Mouse (Mus musculus): ENCODE results near the gene Dock7. TPM values are rescaled to one million over a fixed set of nuclear protein-coding genes. Genes with fewer than 3 reads are reported as not detected.
"Not testable (repeated sequence)": the region's sequence is repeated elsewhere in the genome, so short reads cannot be mapped to it uniquely, and the experiment has no call there.

Gene Dock7
- total RNA-seq, 2 experiments from 2014 or later, result 120 to 140 TPM

DNA sequence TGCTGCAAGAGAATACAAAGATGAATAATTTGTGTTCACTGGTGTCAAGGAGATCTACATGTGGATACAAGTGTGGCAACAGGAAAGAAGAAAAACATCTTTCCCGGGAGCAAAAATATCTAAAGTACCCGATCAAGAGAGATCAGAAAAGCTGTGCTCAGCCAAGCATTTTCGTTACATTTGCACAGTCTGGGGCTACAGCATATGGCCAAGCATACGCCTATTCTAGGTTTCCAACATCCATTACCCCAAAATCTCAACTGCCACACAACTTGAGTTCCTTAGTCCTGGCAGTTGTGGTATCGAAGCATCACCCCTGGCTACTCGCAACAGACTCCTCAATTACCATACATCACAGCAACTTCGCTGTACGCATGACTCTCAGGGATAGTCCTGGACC is 98.5 kb downstream of the Dock7 start:
- intact Hi-C loops (cut with DNase I), result no loop called here
- no peak for DNase-seq

DNA sequence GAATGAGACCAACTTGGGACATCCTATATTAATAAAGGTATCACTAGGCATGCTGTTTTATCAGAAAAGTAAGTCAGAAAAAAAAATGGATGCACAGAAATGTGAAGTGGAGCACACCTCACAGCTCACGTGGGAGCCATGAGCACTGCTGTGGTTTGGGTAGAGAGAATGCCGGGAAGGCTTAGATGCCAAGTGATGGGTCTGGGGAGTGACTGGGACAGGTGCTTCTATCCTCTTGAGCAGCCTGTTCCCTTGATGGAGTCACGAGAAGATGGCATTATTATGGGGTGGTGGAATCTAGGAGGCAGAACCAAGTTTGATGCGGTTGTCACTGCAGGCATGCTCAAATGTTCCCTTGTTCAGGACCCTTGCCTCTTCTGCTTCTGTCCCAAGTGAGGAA is 109.7 kb downstream of the Dock7 start:
- intact Hi-C loops (cut with DNase I), result no loop called here
- no peak for DNase-seq

DNA sequence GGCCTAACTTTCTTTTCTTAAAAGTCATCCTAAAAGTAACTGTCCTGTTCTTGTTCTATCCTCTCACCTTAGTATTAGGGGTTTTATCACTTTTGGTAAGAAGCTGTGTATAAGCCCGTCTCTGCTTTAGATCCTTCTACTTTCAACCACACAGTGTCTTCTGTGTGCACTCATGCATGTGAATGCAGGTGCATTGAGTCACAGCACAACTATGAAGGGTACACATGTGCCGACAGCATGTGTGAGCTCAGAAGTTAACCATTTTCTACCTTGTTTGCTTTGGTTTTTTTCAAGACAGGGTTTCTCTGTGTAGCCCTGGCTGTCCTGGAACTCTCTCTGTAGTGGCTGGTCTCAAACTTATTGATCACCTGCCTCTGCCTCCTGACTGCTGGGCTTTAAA is 114.4 kb downstream of the Dock7 start:
- intact Hi-C loops (cut with DNase I), result no loop called here
- no peak for DNase-seq

DNA sequence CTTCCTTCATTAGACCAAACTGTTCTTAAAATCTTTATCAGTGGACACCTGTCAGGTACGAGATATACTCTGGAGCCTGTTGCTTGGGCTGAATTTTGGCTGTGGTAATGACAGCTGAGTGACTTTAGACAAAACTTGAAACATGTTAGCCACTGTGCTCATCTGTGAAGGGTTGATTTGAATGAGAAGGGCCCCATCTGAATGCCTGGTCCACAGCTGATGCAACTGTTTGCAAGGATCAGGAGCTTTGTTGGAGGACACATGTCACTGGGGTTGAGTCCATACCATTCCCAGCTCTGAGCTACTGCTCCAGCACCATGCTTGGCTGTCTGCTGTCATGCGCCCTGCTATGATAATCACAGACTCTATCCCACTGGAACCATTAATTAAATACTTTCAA is 115.1 kb downstream of the Dock7 start:
- intact Hi-C loops (cut with DNase I), result no loop called here

DNA sequence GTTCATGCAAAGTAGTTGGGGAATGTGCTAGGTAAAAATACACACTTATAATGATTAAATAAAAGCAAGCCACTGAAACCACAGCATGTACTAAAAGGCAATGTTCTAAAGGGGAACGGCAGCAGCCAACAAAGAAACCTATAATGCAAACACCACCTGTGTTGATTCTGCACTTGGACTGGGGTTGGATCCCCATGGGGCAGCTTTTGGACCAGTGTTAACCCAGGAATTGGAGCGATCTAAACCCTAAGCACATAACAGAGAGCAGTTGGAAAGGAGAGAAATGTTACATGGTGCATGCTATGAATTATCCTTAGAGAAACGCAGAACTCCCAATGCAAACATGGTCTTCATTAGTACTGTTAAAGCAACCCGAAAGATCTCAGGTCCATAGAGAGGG is 127.2 kb downstream of the Dock7 start:
- intact Hi-C loops (cut with DNase I), result loop anchor here (10.0 kb wide), 2 partner anchors 71 to 191 kb away; no protein-coding TSS in a partner anchor
- no peak for DNase-seq

More for the DNA sequence above, 115.1 kb downstream of the Dock7 start:
- no peak for DNase-seq

DNA sequence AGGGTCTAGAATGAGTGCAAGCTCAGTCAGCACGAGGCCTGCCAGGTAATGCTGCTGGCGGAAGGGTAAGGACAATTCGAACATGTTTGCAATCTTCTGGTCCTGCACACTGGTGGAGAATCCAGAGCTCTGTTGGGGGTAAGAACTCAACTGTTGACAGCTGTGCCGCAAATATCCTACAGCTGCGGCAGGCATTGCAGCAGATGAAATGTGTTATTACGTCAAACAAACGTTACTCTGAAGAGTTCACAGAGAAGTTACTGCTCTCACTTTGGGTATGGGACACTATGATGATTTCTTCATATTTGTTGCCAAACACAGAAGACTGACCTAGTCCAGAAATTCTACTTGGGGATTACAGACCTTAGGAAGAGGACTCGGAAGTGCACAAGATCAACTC is 136.0 kb downstream of the Dock7 start:
- intact Hi-C loops (cut with DNase I), result no loop called here
- DNase-seq, result no peak

DNA sequence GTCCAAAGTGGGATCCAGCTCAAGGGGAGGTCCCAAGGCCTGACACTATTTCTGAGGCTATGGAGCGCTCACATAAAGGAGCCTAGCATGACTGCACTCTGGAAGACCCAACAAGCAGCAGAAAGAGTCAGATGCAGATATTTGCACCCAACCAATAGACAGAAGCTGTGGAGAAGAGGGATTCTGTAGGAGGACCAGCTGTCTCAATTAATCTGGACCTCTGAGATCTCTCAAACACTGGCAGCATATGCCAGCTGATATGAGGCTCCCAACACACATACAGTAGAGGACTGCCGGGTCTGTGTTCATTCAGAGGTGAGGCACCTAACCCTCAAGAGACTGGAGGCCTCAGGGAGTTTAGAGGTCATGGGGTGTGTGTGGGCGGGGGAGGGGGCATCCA is 140.7 kb downstream of the Dock7 start:
- intact Hi-C loops (cut with DNase I); DNase-seq: not testable (repeated sequence)

DNA sequence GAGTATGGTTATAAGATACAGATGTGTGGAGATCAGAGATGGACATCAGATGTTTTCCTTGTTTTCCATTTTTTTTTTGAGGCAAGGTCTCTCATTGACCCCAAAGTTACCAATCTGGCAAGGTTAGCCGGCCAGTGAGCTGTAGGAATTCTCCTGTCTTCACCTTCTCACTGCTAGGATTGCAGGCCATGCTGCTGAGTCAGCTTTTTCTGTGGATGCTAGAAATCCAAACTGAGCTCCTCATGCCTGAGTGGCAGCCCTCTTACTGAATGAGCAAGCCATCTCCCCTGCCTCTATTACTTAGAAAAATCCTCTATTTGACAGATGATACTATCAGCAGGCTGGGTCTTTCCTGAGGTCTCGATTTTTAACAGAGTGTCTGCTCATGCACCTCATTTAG is 142.0 kb downstream of the Dock7 start:
- intact Hi-C loops (cut with DNase I), result no loop called here
- DNase-seq, result no peak

DNA sequence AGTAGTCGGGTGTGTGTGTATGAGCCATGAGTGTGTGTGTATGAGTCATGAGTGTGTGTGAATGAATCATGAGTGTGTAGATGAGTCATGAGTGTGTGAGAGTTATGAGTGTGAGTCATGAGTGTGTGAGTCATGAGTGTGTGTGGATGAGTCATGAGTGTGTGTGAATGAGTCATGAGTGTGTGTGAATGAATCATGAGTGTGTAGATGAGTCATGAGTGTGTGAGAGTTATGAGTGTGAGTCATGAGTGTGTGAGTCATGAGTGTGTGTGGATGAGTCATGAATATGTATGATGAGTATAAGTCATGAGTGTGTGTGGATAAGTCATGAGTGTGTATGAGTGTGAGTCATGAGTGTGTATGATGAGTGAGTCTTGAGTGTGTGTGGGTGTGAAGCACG is 142.4 kb downstream of the Dock7 start:
- intact Hi-C loops (cut with DNase I); DNase-seq: not testable (repeated sequence)

DNA sequence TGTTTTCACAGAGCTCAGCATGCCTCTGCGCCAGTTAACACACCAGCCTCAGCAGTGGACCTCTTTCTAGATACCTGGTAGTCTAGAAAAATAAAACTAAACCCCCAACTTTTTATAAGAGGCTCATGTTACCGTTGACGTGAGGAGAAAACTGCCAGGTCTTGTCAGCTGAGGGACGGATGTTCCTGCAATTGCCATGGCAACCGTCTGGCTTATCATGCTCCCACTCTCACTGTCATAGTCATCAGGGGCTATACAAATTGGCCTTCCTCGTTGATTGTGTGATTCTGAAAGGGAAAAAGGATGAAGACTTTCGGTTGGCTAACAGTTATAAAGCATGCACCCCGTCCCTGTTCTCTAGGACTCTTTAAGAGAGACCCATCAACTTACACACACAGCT is 145.0 kb downstream of the Dock7 start:
- intact Hi-C loops (cut with DNase I), result no loop called here
- DNase-seq, result no peak

DNA sequence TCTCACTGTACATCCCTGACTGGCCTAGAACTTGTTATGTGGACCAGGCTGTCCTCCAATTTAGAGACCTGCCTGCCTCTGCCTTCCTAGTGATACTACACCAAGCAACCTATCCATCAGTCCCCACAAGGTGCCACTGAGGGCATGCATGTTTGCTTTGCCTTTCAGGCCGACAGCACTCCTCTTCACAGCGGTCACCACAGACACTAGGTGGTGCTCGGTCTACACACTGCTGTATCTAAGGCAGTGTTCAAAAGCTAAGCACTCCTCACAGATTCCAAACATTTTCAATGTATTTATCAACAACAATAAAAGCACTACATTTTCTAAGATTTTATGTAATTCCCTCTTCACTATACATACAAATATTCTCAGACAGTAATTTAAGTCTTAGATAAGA is 150.8 kb downstream of the Dock7 start:
- no peak for DNase-seq
- intact Hi-C loops (cut with DNase I), result no loop called here

DNA sequence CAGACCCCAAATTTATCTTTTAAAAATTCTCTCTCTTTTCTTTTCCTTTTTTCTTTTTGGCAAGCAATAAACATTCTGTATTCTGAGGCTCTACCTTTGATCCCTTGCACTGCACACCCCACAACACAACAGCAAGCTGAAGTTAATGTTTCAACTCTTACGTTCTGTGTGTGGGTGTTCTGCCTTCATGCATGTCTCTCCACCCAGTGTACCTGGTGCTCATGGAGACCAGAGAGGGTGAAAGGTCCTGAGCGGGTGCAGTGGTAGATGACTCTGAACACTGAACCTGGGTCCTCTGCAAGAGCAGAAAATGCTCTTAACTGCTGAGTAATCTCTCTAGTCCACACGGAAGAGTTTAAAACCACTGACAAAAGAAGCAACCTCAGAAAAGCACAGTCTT is 160.5 kb downstream of the Dock7 start:
- no peak for DNase-seq
- intact Hi-C loops (cut with DNase I), result no loop called here

DNA sequence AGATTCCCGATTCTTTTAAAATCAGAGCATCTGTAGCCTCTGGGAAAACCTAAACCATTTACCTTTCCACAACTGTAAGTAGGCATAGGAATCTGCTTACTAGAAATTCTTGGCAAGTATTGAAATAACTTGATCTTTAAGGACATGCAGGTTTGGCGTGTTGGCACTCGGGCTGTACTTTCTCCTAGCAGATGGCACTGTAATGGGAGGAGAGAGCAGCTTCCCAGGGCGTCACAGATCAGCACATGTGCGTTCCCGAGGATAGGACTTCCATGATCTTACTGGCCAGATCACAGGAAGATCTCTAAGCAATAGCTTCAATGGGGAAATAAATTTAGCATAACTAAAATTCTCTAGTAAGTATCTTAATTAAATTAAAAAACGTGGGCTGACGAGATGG is 164.7 kb downstream of the Dock7 start:
- intact Hi-C loops (cut with DNase I), result loop anchor here (10.0 kb wide), 1 partner anchor 229 kb away; no protein-coding TSS in a partner anchor
- no peak for DNase-seq

DNA sequence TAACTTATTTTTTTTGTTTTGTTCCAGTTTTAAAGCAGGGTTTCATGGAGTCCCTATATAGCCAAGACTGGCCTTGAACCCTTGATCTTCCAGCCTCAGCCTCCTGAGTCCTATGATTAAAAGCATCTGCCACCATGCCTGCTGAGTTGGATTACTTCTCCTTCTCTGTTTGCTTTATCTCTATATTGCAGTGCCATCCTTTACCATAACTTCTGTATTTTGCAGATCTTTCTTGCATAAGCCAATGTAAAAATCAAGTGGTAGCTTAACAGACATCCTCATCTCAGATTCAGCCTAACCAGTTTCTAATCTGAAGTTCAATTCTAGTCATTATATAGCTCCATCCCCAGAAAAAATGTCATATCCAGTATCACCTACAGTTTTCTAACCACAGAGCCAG is 170.2 kb downstream of the Dock7 start:
- intact Hi-C loops (cut with DNase I), result loop anchor here (10.0 kb wide), 1 partner anchor 234 kb away; no protein-coding TSS in a partner anchor

DNA sequence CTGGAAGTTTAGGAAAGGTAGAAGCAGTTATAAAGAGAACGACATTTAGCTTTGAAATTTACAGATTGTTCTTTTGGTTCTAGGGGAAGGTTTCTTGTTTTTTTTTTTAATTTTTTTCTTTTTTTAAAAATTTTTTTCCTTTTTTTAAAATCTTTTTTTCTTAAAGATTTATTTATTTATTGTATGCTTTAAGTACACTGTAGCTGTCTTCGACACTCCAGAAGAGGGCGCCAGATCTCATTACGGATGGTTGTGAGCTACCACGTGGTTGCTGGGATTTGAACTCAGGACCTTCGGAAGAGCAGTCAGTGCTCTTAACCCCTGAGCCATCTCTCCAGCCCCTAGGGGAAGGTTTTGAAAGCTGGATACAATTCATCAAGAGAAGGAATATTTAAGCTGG is 182.5 kb downstream of the Dock7 start:
- DNase-seq; intact Hi-C loops (cut with DNase I): not testable (repeated sequence)

More for the DNA sequence above, 170.2 kb downstream of the Dock7 start:
- DNase-seq, result no peak

DNA sequence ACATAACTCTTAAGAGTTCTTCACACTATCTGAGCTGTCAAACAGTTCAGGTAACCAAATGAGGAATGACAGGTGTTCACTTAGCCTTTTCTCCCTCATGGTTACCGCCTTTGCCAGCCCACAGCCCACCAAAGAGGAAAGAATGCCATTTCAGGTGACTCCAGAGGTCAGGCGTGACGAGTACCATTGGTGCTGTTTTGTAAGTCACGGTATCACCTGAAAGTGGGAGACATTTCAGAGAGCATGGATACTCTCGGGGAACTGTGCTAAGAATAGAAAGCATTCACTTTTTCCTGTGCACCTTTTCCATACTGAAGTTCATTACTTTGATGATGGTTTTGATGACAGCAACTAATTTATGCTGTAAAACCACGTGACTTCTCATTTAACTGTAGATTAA is 184.7 kb downstream of the Dock7 start:
- intact Hi-C loops (cut with DNase I), result no loop called here
- DNase-seq, result no peak

DNA sequence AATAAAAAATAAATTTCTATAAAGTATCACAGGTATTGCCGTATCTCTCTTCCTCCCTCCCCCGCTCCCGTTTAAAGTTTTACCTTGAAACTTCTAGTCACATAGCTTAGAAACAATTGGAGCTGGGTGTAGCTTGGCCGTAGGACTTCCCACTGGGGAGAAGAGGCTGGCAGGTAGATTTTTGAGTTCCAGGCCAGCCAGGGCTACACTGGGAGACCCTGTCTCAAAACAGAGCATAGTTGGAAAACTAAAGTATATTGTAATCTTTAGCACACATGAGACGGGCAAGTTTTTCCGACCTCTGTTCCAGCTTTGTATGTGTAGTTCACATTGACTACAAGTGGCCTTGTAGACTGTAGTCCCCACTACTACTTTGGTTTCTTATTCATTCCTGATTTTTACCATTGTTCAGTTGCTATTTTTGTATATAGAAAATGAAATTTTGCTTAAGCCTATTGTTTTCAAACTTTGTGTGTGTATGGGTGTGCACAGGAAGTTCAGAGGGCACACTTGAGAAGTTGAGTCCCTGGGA is 195.4 kb downstream of the Dock7 start:
- DNase-seq, result no peak
- intact Hi-C loops (cut with DNase I), result no loop called here

DNA sequence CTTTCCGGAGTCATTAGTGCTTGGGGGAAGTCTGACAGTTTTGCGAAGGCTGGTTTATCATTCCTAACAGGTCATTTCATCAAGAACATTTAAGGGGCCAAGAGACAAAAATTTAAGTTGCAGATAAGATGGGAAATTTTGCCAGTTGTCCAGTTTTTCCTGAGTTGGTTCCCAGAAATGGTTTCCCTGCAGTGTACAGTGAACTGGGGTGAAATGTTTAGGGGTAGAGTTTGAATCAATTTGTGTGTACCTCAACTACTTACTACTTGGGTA is 195.9 kb downstream of the Dock7 start:
- DNase-seq, result no peak
- intact Hi-C loops (cut with DNase I), result no loop called here

DNA sequence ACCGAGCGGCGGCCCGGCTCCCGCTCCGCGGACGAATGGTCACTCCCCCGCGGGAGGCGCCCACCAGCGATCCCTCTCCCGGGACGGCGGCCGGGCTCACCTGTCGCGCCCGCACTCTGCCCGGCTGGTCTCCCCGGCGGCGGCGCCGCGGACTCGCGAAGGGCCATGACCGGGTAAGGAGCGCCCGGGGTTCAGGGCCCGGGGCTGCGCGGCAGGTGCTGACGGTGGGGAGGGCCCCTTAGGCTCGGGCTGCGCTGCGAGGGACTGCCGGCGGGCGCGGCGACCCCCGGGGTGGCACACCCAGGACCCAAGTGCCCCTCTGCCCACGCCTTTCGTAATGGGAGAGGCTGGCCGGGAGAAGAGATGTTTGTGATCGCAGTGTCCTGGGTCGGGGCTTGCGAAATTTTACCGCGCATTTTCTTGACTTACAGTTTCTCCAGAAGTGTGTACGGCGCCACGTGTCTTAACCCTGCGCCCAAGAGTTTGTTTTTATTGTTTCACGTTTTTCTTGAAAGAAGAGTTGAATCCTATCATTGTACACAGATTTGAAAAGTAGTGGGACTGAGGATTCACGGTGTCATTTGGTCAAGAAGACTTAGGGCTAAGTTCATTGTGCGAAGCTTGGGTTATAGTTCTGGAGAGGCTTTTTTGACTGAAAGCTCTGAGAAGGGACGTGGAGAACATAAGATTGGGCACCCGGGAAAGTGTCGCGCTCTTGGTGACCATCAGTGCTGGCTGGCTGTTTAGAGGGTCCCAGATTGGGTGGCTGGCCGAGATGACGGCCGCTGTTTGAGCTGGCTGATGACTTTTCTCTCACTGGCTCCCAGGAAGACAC is 196.4 kb downstream of the Dock7 start:
- DNase-seq, result no peak
- intact Hi-C loops (cut with DNase I), result no loop called here

DNA sequence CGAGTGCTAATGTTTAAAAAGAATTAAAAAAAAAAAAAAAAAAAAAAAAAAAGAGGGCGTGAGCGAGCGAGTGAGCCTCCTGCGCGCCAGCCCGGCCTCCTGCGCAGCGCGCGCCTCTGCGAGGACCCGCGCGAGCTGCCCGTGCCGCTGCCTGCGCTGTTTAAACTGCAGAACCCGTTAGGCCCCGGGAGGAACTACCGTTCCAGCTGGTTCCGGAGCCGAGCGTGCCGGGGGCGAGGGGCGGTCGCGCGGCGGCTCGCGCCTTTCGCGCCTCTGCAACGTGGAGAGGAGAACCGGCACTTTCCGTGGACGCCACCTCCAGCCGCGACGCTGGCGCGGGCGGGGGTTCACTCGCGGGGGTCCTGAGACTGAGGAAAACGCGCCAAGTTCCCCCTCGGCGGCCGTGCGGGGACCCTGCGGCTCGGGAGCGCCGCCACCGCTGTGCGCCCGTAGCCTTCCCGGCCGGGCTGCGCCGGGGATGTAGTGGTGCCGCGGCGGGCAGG is 197.1 kb downstream of the Dock7 start, which contains the start of gene Usp1:
Usp1 (plus strand) TSS at position 243 of the 503 bp plus-strand sequence.
- peak; percentile 84 for DNase-seq
- intact Hi-C loops (cut with DNase I), result no loop called here

DNA sequence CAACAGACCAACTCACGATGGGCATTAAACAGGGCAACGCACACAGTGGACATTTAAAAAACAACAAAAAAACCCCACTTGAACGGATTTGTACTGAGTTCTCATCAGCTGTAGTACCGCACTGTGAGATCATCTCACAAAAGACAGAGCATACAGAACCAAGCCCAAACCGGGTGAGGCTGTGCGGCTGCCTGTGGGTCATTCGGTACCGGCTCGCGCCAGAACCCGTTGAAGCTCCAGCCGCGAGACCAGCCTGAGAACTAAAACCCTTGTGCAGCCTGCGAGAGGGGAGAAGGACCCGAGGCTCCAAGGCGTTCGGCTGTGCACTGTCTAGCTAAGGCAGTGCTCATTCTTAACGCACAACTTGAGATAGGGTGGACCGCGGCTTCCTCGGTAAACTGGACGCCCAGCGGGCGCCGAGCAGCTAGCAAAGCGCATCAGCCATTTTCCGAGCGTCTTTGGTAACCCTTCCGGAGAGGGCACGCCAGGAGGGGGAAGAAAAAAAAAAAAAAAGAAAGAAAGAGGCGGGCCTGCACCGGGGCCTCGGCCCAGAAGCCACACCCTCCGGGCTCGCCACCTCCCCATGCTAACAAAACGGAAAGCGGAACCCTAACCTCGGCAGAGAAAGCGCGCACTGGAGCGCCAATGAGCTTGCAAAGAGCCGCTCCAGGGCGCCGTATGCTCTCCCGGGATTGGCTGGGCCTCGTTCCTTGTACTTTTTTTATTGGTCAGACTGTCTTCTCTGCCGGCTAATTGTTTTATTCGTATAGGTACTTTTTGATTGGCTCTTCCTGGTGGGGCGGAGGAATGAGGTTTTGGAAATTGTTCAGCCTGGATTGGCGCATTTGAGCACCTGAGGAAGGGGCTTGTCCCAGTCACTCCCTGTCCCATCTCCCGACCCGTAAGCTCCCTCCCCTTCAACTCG is 197.8 kb downstream of the Dock7 start:
- intact Hi-C loops (cut with DNase I), result no loop called here
- DNase-seq, result peak; percentile 99
